In genomic region chr2:144543670-144544069, GRCm38 (mm10) we compare ENCODE assay signal across 18 mouse cellular contexts. TPM values are rescaled to one million over a fixed set of nuclear protein-coding genes. Genes with fewer than 3 reads are reported as not detected.
"Had no signal": no experiment of that assay in that cellular context is flagged by ENCODE, and none has a peak within 500 bp of the region (broad histone marks: within the 10 kb centered on the region; RNA-seq: fewer than 3 reads in every experiment).

No protein-coding gene starts in this region.

- H3K27ac ChIP-seq: layer of hippocampus, adult 2 months; limb, embryonic 12.5 days; liver, embryonic 13.5 days; midbrain, embryonic 10.5 days; neural tube, embryonic 15.5 days had no signal

- H3K4me2 ChIP-seq: limb, embryonic 12.5 days; liver, embryonic 13.5 days; neural tube, embryonic 15.5 days had no signal

- H3K27me3 ChIP-seq: limb, embryonic 12.5 days; liver, embryonic 13.5 days; neural tube, embryonic 15.5 days had no signal

- H3K4me1 ChIP-seq: limb, embryonic 12.5 days; liver, embryonic 13.5 days; midbrain, embryonic 10.5 days; neural tube, embryonic 15.5 days had no signal

- ATAC-seq: inflammation-experienced regulatory T-cells, adult 6 months; intestine, postnatal 0 days; lung, postnatal 0 days had no signal

- H3K4me3 ChIP-seq: layer of hippocampus, adult 2 months; limb, embryonic 12.5 days; liver, embryonic 13.5 days; midbrain, embryonic 10.5 days; myocyte; neural tube, embryonic 15.5 days had no signal

- DNase-seq: kidney, postnatal 4 days; liver, embryonic 13.5 days; lung, adult 2 months; lung, postnatal 36 days; midbrain, embryonic 14.5 days; retina, postnatal 1 day; right cerebral cortex, postnatal 4 days; spleen, adult 18-20 months; thymus, postnatal 36 days had no signal

- H3K9me3 ChIP-seq: limb, embryonic 12.5 days; liver, embryonic 13.5 days; midbrain, embryonic 10.5 days; neural tube, embryonic 15.5 days had no signal

- H3K9ac ChIP-seq: limb, embryonic 12.5 days; liver, embryonic 13.5 days; neural tube, embryonic 15.5 days had no signal

RNA-seq across cellular contexts. Expression of gene Dzank1, which starts 16.5 kb away (rescaled TPM):
- total RNA-seq: megakaryocyte, adult 5-6 weeks had no signal
